Mouse (Mus musculus): ENCODE results near the gene Alpl.

DNA sequence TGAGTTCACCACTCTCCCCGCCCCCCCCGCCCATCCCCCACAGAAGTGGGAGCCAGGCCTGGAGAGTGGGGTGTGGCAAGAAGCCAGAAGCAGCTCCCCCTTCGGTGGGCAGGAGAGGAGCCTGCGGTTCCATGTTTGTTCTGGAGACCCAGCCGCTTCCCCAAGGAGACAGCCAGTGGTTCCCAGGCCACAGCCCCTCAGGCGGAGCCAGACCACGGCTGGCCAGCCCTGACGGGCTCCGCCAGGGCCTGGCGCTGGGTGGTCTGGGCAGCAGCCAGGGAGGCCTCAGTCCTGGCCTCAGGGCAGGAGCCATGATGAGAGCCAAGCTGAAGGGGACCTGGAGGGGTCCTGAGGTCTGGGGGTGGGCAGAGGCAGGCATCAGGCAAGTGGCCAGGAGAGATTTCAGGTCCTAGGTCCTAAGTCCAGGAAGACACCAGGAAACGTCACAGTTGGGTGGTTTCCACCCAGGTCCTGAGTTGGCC, 59.9 kb downstream of the Alpl start:
- TF ChIP-seq POLR2A (IDR thresholded peaks at IDR 0.05; ENCODE audit: low read depth, low read length) (no peak), CTCF (IDR thresholded peaks at IDR 0.05; ENCODE audit: extremely low read depth, insufficient read depth, insufficient read length, insufficient replicate concordance) (no peak)

All from spleen, adult 2 months (tissue).